ENCODE assay signal across 24 mouse cellular contexts in genomic region chr5:143684911-143685390, GRCm38 (mm10). TPM values are rescaled to one million over a fixed set of nuclear protein-coding genes. Genes with fewer than 3 reads are reported as not detected.
DNase-seq lines count a peak whose midpoint lies in the region; ATAC-seq and TF ChIP-seq lines count a peak whose summit lies in the region.
"Had no signal": no experiment of that assay in that cellular context is flagged by ENCODE, and none has a peak within 500 bp of the region (broad histone marks: within the 10 kb centered on the region; RNA-seq: fewer than 3 reads in every experiment).

No protein-coding gene starts in this region.

- peak overlapping the region; percentile 24; the same call in 1 of the 2 replicates for H3K27ac ChIP-seq in heart, embryonic 13.5 days (replicated peaks)
- no peak overlapping the region for H3K27ac ChIP-seq in hindbrain, postnatal 0 days
- no peak overlapping the region for H3K27ac ChIP-seq in hindbrain, embryonic 11.5 days (ENCODE audit: low read depth, low read length)
- H3K27ac ChIP-seq in midbrain, embryonic 14.5 days (replicated peaks; ENCODE audit: low read depth, low read length) = no peak overlapping the region
- no peak overlapping the region for H3K27ac ChIP-seq in midbrain, embryonic 13.5 days
- no peak overlapping the region for H3K27ac ChIP-seq in stomach, postnatal 0 days (replicated peaks)
- H3K27ac ChIP-seq: embryonic facial prominence, embryonic 13.5 days; forebrain, embryonic 10.5 days; hindbrain, embryonic 10.5 days; hindbrain, embryonic 15.5 days had no signal

- no peak for TF ChIP-seq CTCF in hindbrain, postnatal 0 days (IDR thresholded peaks at IDR 0.05; ENCODE audit: low read depth)
- no peak for TF ChIP-seq CTCF in stomach, postnatal 0 days (IDR thresholded peaks at IDR 0.05; ENCODE audit: low read depth)

- no peaks in the 10 kb centered on the region for H3K9me3 ChIP-seq in heart, embryonic 13.5 days
- no peaks in the 10 kb centered on the region for H3K9me3 ChIP-seq in hindbrain, postnatal 0 days (ENCODE audit: low read length)
- H3K9me3 ChIP-seq in hindbrain, embryonic 11.5 days (ENCODE audit: control insufficient read depth, low read length) = no peaks in the 10 kb centered on the region
- H3K9me3 ChIP-seq in midbrain, embryonic 14.5 days (ENCODE audit: control insufficient read depth, low read length) = no peaks in the 10 kb centered on the region
- H3K9me3 ChIP-seq in midbrain, embryonic 13.5 days = no peaks in the 10 kb centered on the region
- H3K9me3 ChIP-seq in stomach, postnatal 0 days (ENCODE audit: control insufficient read depth, low read length) = no peaks in the 10 kb centered on the region
- H3K9me3 ChIP-seq: embryonic facial prominence, embryonic 13.5 days; forebrain, embryonic 10.5 days; hindbrain, embryonic 10.5 days; hindbrain, embryonic 15.5 days had no signal

- H3K27me3 ChIP-seq in heart, embryonic 13.5 days (replicated peaks) = no peaks in the 10 kb centered on the region
- H3K27me3 ChIP-seq in hindbrain, postnatal 0 days (ENCODE audit: insufficient read depth, low read length) = no peaks in the 10 kb centered on the region
- H3K27me3 ChIP-seq in hindbrain, embryonic 11.5 days (ENCODE audit: control insufficient read depth, insufficient read depth, low read length) = no peaks in the 10 kb centered on the region
- no peaks in the 10 kb centered on the region for H3K27me3 ChIP-seq in midbrain, embryonic 14.5 days (ENCODE audit: control insufficient read depth, insufficient read depth, low read length)
- H3K27me3 ChIP-seq in midbrain, embryonic 13.5 days = no peaks in the 10 kb centered on the region
- H3K27me3 ChIP-seq in stomach, postnatal 0 days (ENCODE audit: control insufficient read depth, insufficient read depth, low read length) = no peaks in the 10 kb centered on the region
- H3K27me3 ChIP-seq: CH12.LX; embryonic facial prominence, embryonic 13.5 days; hindbrain, embryonic 15.5 days had no signal

- no peak for ATAC-seq in heart, embryonic 13.5 days (ENCODE audit: extremely low read depth, insufficient number of reproducible peaks, low FRiP score, low TSS enrichment)
- no peak for ATAC-seq in hindbrain, postnatal 0 days
- ATAC-seq in hindbrain, embryonic 11.5 days (ENCODE audit: low FRiP score) = no peak
- ATAC-seq in midbrain, embryonic 14.5 days (ENCODE audit: low FRiP score, low TSS enrichment) = no peak
- no peak for ATAC-seq in midbrain, embryonic 13.5 days
- 0 out of 2 replicates have a peak, but pooled peaks have one; percentile 33 for ATAC-seq in stomach, postnatal 0 days (ENCODE audit: low FRiP score, low TSS enrichment)
- ATAC-seq: forebrain, embryonic 14.5 days; inflammation-experienced regulatory T-cells, adult 6 months; intestine, postnatal 0 days had no signal

- no peak overlapping the region for H3K9ac ChIP-seq in heart, embryonic 13.5 days
- no peak overlapping the region for H3K9ac ChIP-seq in hindbrain, postnatal 0 days (replicated peaks; ENCODE audit: low read length)
- H3K9ac ChIP-seq in hindbrain, embryonic 11.5 days (ENCODE audit: low read depth, low read length) = no peak overlapping the region
- H3K9ac ChIP-seq in midbrain, embryonic 14.5 days (replicated peaks; ENCODE audit: low read length) = no peak overlapping the region
- no peak overlapping the region for H3K9ac ChIP-seq in midbrain, embryonic 13.5 days (replicated peaks)
- H3K9ac ChIP-seq in stomach, postnatal 0 days (ENCODE audit: low read length) = no peak overlapping the region
- H3K9ac ChIP-seq: embryonic facial prominence, embryonic 13.5 days; hindbrain, embryonic 15.5 days had no signal

- no peak for TF ChIP-seq EP300 in stomach, postnatal 0 days (optimal IDR thresholded peaks at IDR 0.05)

- WGBS in heart, embryonic 13.5 days = 76% methylated on average over 8 of the region's 8 CpGs
- WGBS in hindbrain, postnatal 0 days = 60% methylated on average over 8 of the region's 8 CpGs
- 85% methylated on average over 8 of the region's 8 CpGs for WGBS in hindbrain, embryonic 11.5 days
- WGBS in midbrain, embryonic 14.5 days = 79% methylated on average over 8 of the region's 8 CpGs
- 77% methylated on average over 8 of the region's 8 CpGs for WGBS in midbrain, embryonic 13.5 days
- 66% methylated on average over 8 of the region's 8 CpGs for WGBS in stomach, postnatal 0 days

- peaks cover 36% of the 10 kb centered on the region for H3K36me3 ChIP-seq in heart, embryonic 13.5 days
- peaks cover 12% of the 10 kb centered on the region; the same call in 1 of the 2 replicates for H3K36me3 ChIP-seq in hindbrain, postnatal 0 days (ENCODE audit: insufficient read depth, low read length)
- no peaks in the 10 kb centered on the region for H3K36me3 ChIP-seq in hindbrain, embryonic 11.5 days (ENCODE audit: control insufficient read depth, insufficient read depth, low read length)
- 0 out of 2 replicates have a peak, but pooled peaks cover 7% of the 10 kb centered on the region for H3K36me3 ChIP-seq in midbrain, embryonic 14.5 days (ENCODE audit: control insufficient read depth, insufficient read depth, low read length)
- H3K36me3 ChIP-seq in midbrain, embryonic 13.5 days = peaks cover 15% of the 10 kb centered on the region
- peaks cover 11% of the 10 kb centered on the region for H3K36me3 ChIP-seq in stomach, postnatal 0 days (ENCODE audit: control insufficient read depth, insufficient read depth, low read length)

- H3K4me2 ChIP-seq in heart, embryonic 13.5 days = no peak overlapping the region
- H3K4me2 ChIP-seq in hindbrain, postnatal 0 days (ENCODE audit: low read depth, low read length) = no peak overlapping the region
- no peak overlapping the region for H3K4me2 ChIP-seq in hindbrain, embryonic 11.5 days (replicated peaks; ENCODE audit: low read depth, low read length)
- no peak overlapping the region for H3K4me2 ChIP-seq in midbrain, embryonic 14.5 days (ENCODE audit: low read length)
- no peak overlapping the region for H3K4me2 ChIP-seq in midbrain, embryonic 13.5 days (replicated peaks)
- no peak overlapping the region for H3K4me2 ChIP-seq in stomach, postnatal 0 days (replicated peaks; ENCODE audit: low read depth)
- H3K4me2 ChIP-seq: embryonic facial prominence, embryonic 13.5 days; hindbrain, embryonic 15.5 days had no signal

- peaks cover 20% of the 10 kb centered on the region for H3K4me1 ChIP-seq in heart, embryonic 13.5 days
- no peaks in the 10 kb centered on the region for H3K4me1 ChIP-seq in hindbrain, postnatal 0 days (ENCODE audit: insufficient read depth, low read length)
- H3K4me1 ChIP-seq in hindbrain, embryonic 11.5 days (replicated peaks; ENCODE audit: control insufficient read depth, insufficient read depth, low read length) = no peaks in the 10 kb centered on the region
- H3K4me1 ChIP-seq in midbrain, embryonic 14.5 days (ENCODE audit: control insufficient read depth, insufficient read depth, low read length) = no peaks in the 10 kb centered on the region
- H3K4me1 ChIP-seq in midbrain, embryonic 13.5 days (replicated peaks) = no peaks in the 10 kb centered on the region
- no peaks in the 10 kb centered on the region for H3K4me1 ChIP-seq in stomach, postnatal 0 days (replicated peaks; ENCODE audit: control insufficient read depth, insufficient read depth)
- H3K4me1 ChIP-seq: hindbrain, embryonic 15.5 days had no signal

- no peak for DNase-seq in heart, adult 8-10 months (ENCODE audit: low spot score)
- DNase-seq in hindbrain, postnatal 0 days (ENCODE audit: low spot score) = peak; percentile 10
- DNase-seq in hindbrain, embryonic 11.5 days (ENCODE audit: low spot score) = no peak
- peak; percentile 8 for DNase-seq in midbrain, embryonic 14.5 days
- DNase-seq in stomach, postnatal 0 days (ENCODE audit: low spot score) = no peak
- DNase-seq in adrenal gland, adult 8-10 months = no peak
- DNase-seq: adrenal gland, adult 2 months; adrenal gland, postnatal 36 days; cerebellum, adult 11 months; cerebellum, adult 8-10 months; cerebellum, postnatal 14 days; gastrocnemius, postnatal 36 days; heart, adult 18-20 months; kidney, adult 8-10 months had no signal

- no peak overlapping the region for H3K4me3 ChIP-seq in heart, embryonic 13.5 days
- H3K4me3 ChIP-seq in hindbrain, postnatal 0 days (ENCODE audit: low read length) = no peak overlapping the region
- no peak overlapping the region for H3K4me3 ChIP-seq in hindbrain, embryonic 11.5 days (ENCODE audit: low read depth, low read length)
- no peak overlapping the region for H3K4me3 ChIP-seq in midbrain, embryonic 14.5 days (replicated peaks; ENCODE audit: low read depth, low read length)
- no peak overlapping the region for H3K4me3 ChIP-seq in midbrain, embryonic 13.5 days (replicated peaks)
- no peak overlapping the region for H3K4me3 ChIP-seq in stomach, postnatal 0 days (ENCODE audit: low read depth, low read length)
- H3K4me3 ChIP-seq: embryonic facial prominence, embryonic 13.5 days; forebrain, embryonic 10.5 days; hindbrain, embryonic 10.5 days; hindbrain, embryonic 15.5 days had no signal

RNA-seq across cellular contexts. Expression of gene Usp42, which starts 47.1 kb away (rescaled TPM):
- polyA plus RNA-seq in heart, embryonic 13.5 days (2015; fragmentation: Nextera tagmentation; extraction: Ambion mirVana) = 10.9 and 11.2 TPM in 2 replicates
- 1 to 10 TPM; 5.6 to 7.9 (median 6.9) TPM for total RNA-seq in heart, adult 8-10 months (2022)
- 16.9 and 20.4 TPM in 2 replicates for total RNA-seq in hindbrain, postnatal 0 days (2014; rRNA removed)
- polyA plus RNA-seq in hindbrain, postnatal 0 days (2015; fragmentation: Nextera tagmentation; extraction: Ambion mirVana) = 16.6 and 17.0 TPM in 2 replicates
- 29.6 and 30.9 TPM in 2 replicates for polyA plus RNA-seq in hindbrain, embryonic 11.5 days (2014; fragmentation: Nextera tagmentation; extraction: Ambion mirVana)
- polyA plus RNA-seq in midbrain, embryonic 14.5 days (2014; fragmentation: Nextera tagmentation; extraction: Ambion mirVana) = 33.9 and 34.3 TPM in 2 replicates
- 31.5 and 32.6 TPM in 2 replicates for polyA plus RNA-seq in midbrain, embryonic 13.5 days (2015; fragmentation: Nextera tagmentation; extraction: Ambion mirVana)
- polyA plus RNA-seq in stomach, postnatal 0 days (2015; fragmentation: Nextera tagmentation; extraction: Ambion mirVana) = 5.1 and 5.7 TPM in 2 replicates
- total RNA-seq in adrenal gland, adult 8-10 months (2022) = 10 to 100 TPM; 13.2 to 19.8 (median 15.1) TPM

Comparison
In these comparisons a context has a peak if more than half of its experiments do, and no peak if none do; other contexts are left out.
1. DNase-seq: peak in hindbrain, postnatal 0 days (single experiment) and midbrain, embryonic 14.5 days (single experiment); none in heart, adult 8-10 months (single experiment), hindbrain, embryonic 11.5 days (single experiment), stomach, postnatal 0 days (single experiment) and adrenal gland, adult 8-10 months (single experiment).